Mouse (Mus musculus) adipose tissue, adult 10 weeks (tissue): Measurements from ENCODE around the gene Ccnb1. TPM values are rescaled to one million over a fixed set of nuclear protein-coding genes. Genes with fewer than 3 reads are reported as not detected.

Source experiments
- polyA plus RNA-seq: library from polyadenylated mRNA; stranded (reverse); fragments of 350-450 nt; fragmentation: Illumina TruSeq; extraction: RNeasy Lipid Tissue Mini Kit (QIAGEN cat#74804); gene quantifications from one replicate; pipeline ENCODE4 v1.2.3, GENCODE M21; 2014; ENCODE audit warnings: low read depth, low replicate concordance

Gene Ccnb1
- 3.6 TPM for polyA plus RNA-seq

GRCm38 (mm10) chr13:100786414-100786867 lies at the start of gene Ccnb1:
Gene Ccnb1, minus strand, starts transcription at chr13:100786570.

GRCm38 (mm10) chr13:100832741-100833639 lies 46.6 kb upstream of the Ccnb1 start, which contains the start of gene Slc30a5:
Gene Slc30a5, minus strand, starts transcription at chr13:100833427.

GRCm38 (mm10) chr13:100775252-100776055 lies 10.9 kb downstream of the Ccnb1 start, which contains the start of gene Cenph:
Gene Cenph, minus strand, starts transcription at chr13:100775899.

GRCm38 (mm10) chr13:100744036-100744744 lies 42.2 kb downstream of the Ccnb1 start, which contains the start of gene Mrps36:
Gene Mrps36, minus strand, starts transcription at chr13:100744659.

GRCm38 (mm10) chr13:100730861-100731176 lies 55.6 kb downstream of the Ccnb1 start, which contains the start of gene Cdk7:
Gene Cdk7, minus strand, starts transcription at chr13:100730939.

Other genes starting within 250 kb of the Ccnb1 start
- 19.3 TPM for gene Ocln, start 233.9 kb downstream of the Ccnb1 start, polyA plus RNA-seq
- gene Marveld2, start 169.6 kb downstream of the Ccnb1 start, polyA plus RNA-seq, result 10.7 TPM
- 88.8 TPM for gene Ak6, start 135.6 kb downstream of the Ccnb1 start, polyA plus RNA-seq
- gene Rad17, start 135.5 kb downstream of the Ccnb1 start, polyA plus RNA-seq, result 12.3 TPM
- 27.4 TPM for gene Taf9, start 135.0 kb downstream of the Ccnb1 start, polyA plus RNA-seq
- gene Ccdc125, start 116.9 kb downstream of the Ccnb1 start, polyA plus RNA-seq, result 5.3 TPM
- gene Cdk7, start 55.6 kb downstream of the Ccnb1 start, polyA plus RNA-seq, result 34.2 TPM
- gene Mrps36, start 41.9 kb downstream of the Ccnb1 start, polyA plus RNA-seq, result 47.8 TPM
- 1.3 TPM for gene Cenph, start 10.7 kb downstream of the Ccnb1 start, polyA plus RNA-seq
- 45.5 TPM for gene Slc30a5, start 46.9 kb upstream of the Ccnb1 start, polyA plus RNA-seq